Mouse (Mus musculus) CH12.LX (cell line): ENCODE results near the gene Tek. TPM values are rescaled to one million over a fixed set of nuclear protein-coding genes. Genes with fewer than 3 reads are reported as not detected.

Experiments
- DNase-seq: peaks from one replicate; pipeline ENCODE4 v3.0.0-alpha.2; 2013; ENCODE audit errors: extremely low read depth
- H3K27ac ChIP-seq: 2 replicates; pipeline ENCODE4 v1.5.1; 2012; ENCODE audit warnings: low read depth, mild to moderate bottlenecking, control low read depth, moderate library complexity; ENCODE audit not compliant: insufficient read depth
- H3K27me3 ChIP-seq: replicated peaks from 2 replicates; pipeline ENCODE3; 2012; ENCODE audit warnings: inconsistent platforms
- H3K36me3 ChIP-seq, 2 experiments: replicated peaks in 1 of 2; 2 replicates each; pipeline versions ENCODE3 to v1.6.1; 2012; ENCODE audit warnings: inconsistent platforms in 1 of 2, low read length in 1 of 2, mild to moderate bottlenecking in 1 of 2, mixed read lengths in 1 of 2, moderate library complexity in 1 of 2; ENCODE audit not compliant: control insufficient read depth in 1 of 2, insufficient read depth in 1 of 2
- H3K4me1 ChIP-seq, 2 experiments: 2 replicates each; pipeline ENCODE4 v1.6.1; 2012; ENCODE audit warnings: inconsistent platforms in 1 of 2, moderate library complexity in 1 of 2; ENCODE audit not compliant: insufficient read depth in 2 of 2, control insufficient read depth in 1 of 2
- H3K4me2 ChIP-seq: 2 replicates; pipeline ENCODE4 v1.6.1; 2012; ENCODE audit warnings: low read depth, mild to moderate bottlenecking, control low read depth; ENCODE audit not compliant: poor library complexity, insufficient read depth, severe bottlenecking
- H3K4me3 ChIP-seq, 3 experiments: fragments of 150-350 bp in 1 of 3; sonication (generic) in 1 of 3; replicated peaks in 1 of 3; 2 replicates each; pipeline versions ENCODE3 to v1.5.1; 2011 to 2012; ENCODE audit warnings: low read depth in 2 of 3, low read length in 2 of 3, mild to moderate bottlenecking in 2 of 3, moderate library complexity in 2 of 3, control low read depth in 1 of 3, improper control_type of control experiment in 1 of 3, inconsistent platforms in 1 of 3, mixed read lengths in 1 of 3; ENCODE audit not compliant: poor library complexity in 1 of 3
- H3K79me2 ChIP-seq: replicated peaks from 2 replicates; pipeline ENCODE4 v1.6.1; 2012; ENCODE audit warnings: mild to moderate bottlenecking, moderate library complexity; ENCODE audit not compliant: control insufficient read depth, poor library complexity, insufficient read depth, severe bottlenecking; ENCODE audit errors: extremely low read depth
- H3K9ac ChIP-seq: 2 replicates; pipeline ENCODE4 v1.6.1; 2012; ENCODE audit warnings: low read depth, mild to moderate bottlenecking, control low read depth, moderate library complexity; ENCODE audit not compliant: insufficient read depth
- H3K9me3 ChIP-seq: replicated peaks from 2 replicates; pipeline ENCODE3; 2012; ENCODE audit warnings: low read length, inconsistent platforms, mixed read lengths
- BHLHE40 ChIP-seq: IDR thresholded peaks from 2 replicates; pipeline ENCODE4 v1.6.1; 2011; ENCODE audit warnings: mild to moderate bottlenecking, low read depth, low read length, improper control_type of control experiment
- CHD1 ChIP-seq: IDR thresholded peaks from 2 replicates; pipeline ENCODE4 v1.6.1; 2012; ENCODE audit warnings: low read depth, low read length, improper control_type of control experiment, inconsistent platforms
- CTCF ChIP-seq, 2 experiments: IDR thresholded peaks in 1 of 2; conservative IDR thresholded peaks in 1 of 2; 2 replicates each; pipeline ENCODE4 v1.5.1; 2011 to 2012; ENCODE audit warnings: low read depth in 2 of 2, low read length in 2 of 2, improper control_type of control experiment in 1 of 2, inconsistent platforms in 1 of 2, mild to moderate bottlenecking in 1 of 2, moderate library complexity in 1 of 2
- E2F4 ChIP-seq: IDR thresholded peaks from 2 replicates; pipeline ENCODE4 v1.6.1; 2011; ENCODE audit warnings: low read depth, low read length, improper control_type of control experiment; ENCODE audit not compliant: insufficient replicate concordance
- ELF1 ChIP-seq: IDR thresholded peaks from 2 replicates; pipeline ENCODE4 v1.6.1; 2014; ENCODE audit warnings: low read depth, mild to moderate bottlenecking, inconsistent platforms, low read length, improper control_type of control experiment
- ETS1 ChIP-seq: conservative IDR thresholded peaks from 2 replicates; pipeline ENCODE4 v1.6.1; 2012; ENCODE audit warnings: low read depth, mild to moderate bottlenecking, inconsistent platforms, low read length, improper control_type of control experiment, moderate library complexity
- IRF4 ChIP-seq: IDR thresholded peaks from 2 replicates; pipeline ENCODE4 v1.6.1; 2014; ENCODE audit warnings: low read depth, mild to moderate bottlenecking, inconsistent platforms, low read length, improper control_type of control experiment
- JUND ChIP-seq: conservative IDR thresholded peaks from 2 replicates; pipeline ENCODE4 v1.6.1; 2011; ENCODE audit warnings: low read depth, low read length, improper control_type of control experiment
- KAT2A ChIP-seq: IDR thresholded peaks from 2 replicates; pipeline ENCODE4 v1.6.1; 2012; ENCODE audit warnings: low read length, improper control_type of control experiment, inconsistent platforms; ENCODE audit not compliant: insufficient replicate concordance
- MAFK ChIP-seq: IDR thresholded peaks from 2 replicates; pipeline ENCODE4 v1.6.1; 2011; ENCODE audit warnings: low read length, improper control_type of control experiment; ENCODE audit not compliant: insufficient replicate concordance
- MAX ChIP-seq: IDR thresholded peaks from 2 replicates; pipeline ENCODE4 v1.6.1; 2011; ENCODE audit warnings: low read length, improper control_type of control experiment
- MAZ ChIP-seq: IDR thresholded peaks from 2 replicates; pipeline ENCODE4 v1.6.1; 2012; ENCODE audit warnings: low read depth, mild to moderate bottlenecking, inconsistent platforms, low read length, improper control_type of control experiment, moderate library complexity
- MXI1 ChIP-seq: IDR thresholded peaks from 2 replicates; pipeline ENCODE4 v1.6.1; 2011; ENCODE audit warnings: mild to moderate bottlenecking, low read depth, low read length, improper control_type of control experiment
- MYC ChIP-seq: IDR thresholded peaks from 2 replicates; pipeline ENCODE4 v1.6.1; 2011; ENCODE audit warnings: low read depth, mild to moderate bottlenecking, improper control_type of control experiment, low read length
- POLR2A ChIP-seq: IDR thresholded peaks from 2 replicates; pipeline ENCODE4 v1.6.1; 2011; ENCODE audit warnings: low read depth, mild to moderate bottlenecking, improper control_type of control experiment, low read length
- RAD21 ChIP-seq: IDR thresholded peaks from 2 replicates; pipeline ENCODE4 v1.6.1; 2011; ENCODE audit warnings: low read depth, mild to moderate bottlenecking, low read length, improper control_type of control experiment, moderate library complexity
- SMC3 ChIP-seq: IDR thresholded peaks from 2 replicates; pipeline ENCODE4 v1.6.1; 2011; ENCODE audit warnings: low read depth, low read length, improper control_type of control experiment
- TBP ChIP-seq: conservative IDR thresholded peaks from 2 replicates; pipeline ENCODE4 v1.6.1; 2011; ENCODE audit warnings: low read depth, low read length, improper control_type of control experiment
- ZC3H11A ChIP-seq: IDR thresholded peaks from 2 replicates; pipeline ENCODE4 v1.6.1; 2012; ENCODE audit warnings: low read depth, mild to moderate bottlenecking, inconsistent platforms, low read length, improper control_type of control experiment
- ZKSCAN1 ChIP-seq: IDR thresholded peaks from 2 replicates; pipeline ENCODE4 v1.6.1; 2012; ENCODE audit warnings: low read depth, inconsistent platforms, low read length, improper control_type of control experiment, borderline replicate concordance
- ZNF384 ChIP-seq: IDR thresholded peaks from 2 replicates; pipeline ENCODE4 v1.6.1; 2012; ENCODE audit warnings: low read depth, low read length, improper control_type of control experiment, inconsistent platforms
- dilution Hi-C: fragments of 300-500 bp; cut with MboI; formaldehyde crosslinking; loops from 2 replicates; pipeline ENCODE4 v1.14.3; 2020; ENCODE audit warnings: low sequenced_read_pairs; ENCODE audit not compliant: extremely low pct_unique_long_range_greater_than_20kb, extremely low pct_ligation_motif_present
- in situ Hi-C: fragments of 300-500 bp; cut with MboI; formaldehyde crosslinking; loops from 3 replicates; pipeline ENCODE4 v1.14.3; 2019; ENCODE audit warnings: low sequenced_read_pairs, low pct_ligation_motif_present, low pct_unique_long_range_greater_than_20kb, mixed read lengths
- polyA plus RNA-seq: library from polyadenylated mRNA; unstranded; fragments of >175 nt; gene quantifications from 2 replicates; pipeline ENCODE4 v1.2.1, GENCODE M21; 2012; ENCODE audit warnings: low read depth; ENCODE audit not compliant: insufficient read length
- total RNA-seq, 2 experiments: library from RNA; depleted of rRNA; stranded (reverse); fragments of 300-350 nt in 1 of 2; fragments of >200 nt in 1 of 2; gene quantifications; 2 replicates each; pipeline ENCODE4 v1.2.3; 2012 to 2014

The Tek gene
- total and polyA plus RNA-seq, 3 experiments = 0.06 to 0.47 (median 0.17) TPM

GRCm38 (mm10) chr4:94725799-94726198, 13.3 kb upstream of the Tek start:
- no peaks in the 10 kb centered on the region for H3K79me2 ChIP-seq

GRCm38 (mm10) chr4:94732721-94733120, 6.4 kb upstream of the Tek start:
- TF ChIP-seq IRF4 (no peak), POLR2A (no peak), ZC3H11A (no peak), ZKSCAN1 (no peak), MXI1 (no peak), CTCF (conservative IDR thresholded peaks at IDR 0.05 in 1 of 2, IDR thresholded peaks at IDR 0.05 in 1 of 2; ENCODE audit: low read depth in 2 of 2, low read length in 2 of 2) (no peak), MAFK (no peak), ETS1 (no peak), SMC3 (no peak), E2F4 (no peak), JUND (no peak), MAZ (no peak)
- Histone ChIP-seq H3K79me2 (no peaks in the 10 kb centered on the region), H3K27ac (no peak overlapping the region), H3K4me2 (no peak overlapping the region), H3K9ac (no peak overlapping the region), H3K4me3 (no peak overlapping the region), H3K27me3 (no peaks in the 10 kb centered on the region), H3K36me3 (no peaks in the 10 kb centered on the region), H3K9me3 (peaks cover 2% of the 10 kb centered on the region), H3K4me1 (no peaks in the 10 kb centered on the region)
- no peak for DNase-seq
- in situ Hi-C loops (no loop called here), dilution Hi-C loops (no loop called here)

More at GRCm38 (mm10) chr4:94725799-94726198, 13.3 kb upstream of the Tek start:
- no peak overlapping the region for H3K9ac ChIP-seq
- no peaks in the 10 kb centered on the region for H3K36me3 ChIP-seq
- H3K9me3 ChIP-seq = peaks cover 2% of the 10 kb centered on the region
- H3K27me3 ChIP-seq = no peaks in the 10 kb centered on the region
- no peak overlapping the region for H3K4me2 ChIP-seq
- dilution Hi-C loops = no loop called here
- no peak overlapping the region for H3K4me3 ChIP-seq
- in situ Hi-C loops = no loop called here
- TF ChIP-seq MAX (no peak), ELF1 (no peak), KAT2A (no peak), MAFK (no peak), IRF4 (no peak), BHLHE40 (no peak), POLR2A (no peak), RAD21 (no peak), CHD1 (no peak), MAZ (no peak), MYC (no peak), SMC3 (no peak), TBP (no peak), ZNF384 (no peak)
- no peak for DNase-seq
- H3K4me1 ChIP-seq = no peaks in the 10 kb centered on the region
- H3K27ac ChIP-seq = no peak overlapping the region
